Comparison of ENCODE assay signal across 14 mouse cellular contexts in genomic region chr7:92781948-92782347, GRCm38 (mm10). TPM values are rescaled to one million over a fixed set of nuclear protein-coding genes. Genes with fewer than 3 reads are reported as not detected.
A peak's percentile ranks its signal among the peaks of the same experiment; 100 is the strongest.
DNase-seq lines count a peak whose midpoint lies in the region; ATAC-seq and TF ChIP-seq lines count a peak whose summit lies in the region.
"Had no signal": no experiment of that assay in that cellular context is flagged by ENCODE, and none has a peak within 500 bp of the region (broad histone marks: within the 10 kb centered on the region; RNA-seq: fewer than 3 reads in every experiment).

No protein-coding gene starts in this region.

- DNase-seq in embryonic facial prominence, embryonic 10.5 days (ENCODE audit: low spot score), result no peak
- DNase-seq in gastrocnemius, adult 2 months, result no peak
- no peak for DNase-seq in gastrocnemius, postnatal 25 days
- DNase-seq in CH12.LX (ENCODE audit: extremely low read depth), result no peak
- DNase-seq: adrenal gland, adult 8-10 months; adrenal gland, postnatal 10 days; cerebellum, adult 11 months; cerebellum, adult 11-12 months had no signal

- no peaks in the 10 kb centered on the region for H3K79me2 ChIP-seq in CH12.LX (replicated peaks; ENCODE audit: control insufficient read depth, extremely low read depth, insufficient read depth, poor library complexity, severe bottlenecking)

- no peaks in the 10 kb centered on the region for H3K9me3 ChIP-seq in embryonic facial prominence, embryonic 15.5 days (replicated peaks)
- H3K9me3 ChIP-seq in embryonic facial prominence, embryonic 10.5 days, result peaks cover 5% of the 10 kb centered on the region
- H3K9me3 ChIP-seq in CH12.LX (replicated peaks; ENCODE audit: low read length), result no peaks in the 10 kb centered on the region
- H3K9me3 ChIP-seq: G1E had no signal

- TF ChIP-seq RAD21 in CH12.LX (IDR thresholded peaks at IDR 0.05; ENCODE audit: low read depth, low read length), result no peak

- 0 out of 2 replicates have a peak overlapping the region, but pooled peaks have one; percentile 73 for H3K27ac ChIP-seq in embryonic facial prominence, embryonic 15.5 days (replicated peaks)
- no peak overlapping the region for H3K27ac ChIP-seq in embryonic facial prominence, embryonic 10.5 days (replicated peaks)
- H3K27ac ChIP-seq in gastrocnemius, adult 2 months, result peak overlapping the region; percentile 78
- no peak overlapping the region for H3K27ac ChIP-seq in CH12.LX (ENCODE audit: insufficient read depth, low read depth)

- TF ChIP-seq EP300 in CH12.LX (IDR thresholded peaks at IDR 0.05; ENCODE audit: low read length), result peak; percentile 55; the same call in 1 of the 2 replicates

- H3K9ac ChIP-seq in embryonic facial prominence, embryonic 15.5 days, result no peak overlapping the region
- no peak overlapping the region; the same call in 1 of the 2 replicates for H3K9ac ChIP-seq in CH12.LX (ENCODE audit: insufficient read depth, low read depth)

- H3K36me3 ChIP-seq in embryonic facial prominence, embryonic 15.5 days, result no peaks in the 10 kb centered on the region
- no peaks in the 10 kb centered on the region for H3K36me3 ChIP-seq in embryonic facial prominence, embryonic 10.5 days (replicated peaks)
- no peaks in the 10 kb centered on the region for H3K36me3 ChIP-seq in CH12.LX (replicated peaks in 1 of 2; ENCODE audit: control insufficient read depth in 1 of 2, insufficient read depth in 1 of 2, low read length in 1 of 2)
- H3K36me3 ChIP-seq: G1E had no signal

- H3K4me1 ChIP-seq in embryonic facial prominence, embryonic 15.5 days, result peaks cover 33% of the 10 kb centered on the region
- peaks cover 17% of the 10 kb centered on the region for H3K4me1 ChIP-seq in embryonic facial prominence, embryonic 10.5 days
- peaks cover 3 to 20% of the 10 kb centered on the region in 2 experiments; a peak in 3 of 4 replicates for H3K4me1 ChIP-seq in CH12.LX (ENCODE audit: control insufficient read depth in 1 of 2, insufficient read depth in 2 of 2)

- no peak overlapping the region for H3K4me2 ChIP-seq in embryonic facial prominence, embryonic 15.5 days (replicated peaks)
- peak overlapping the region; percentile 62 for H3K4me2 ChIP-seq in CH12.LX (ENCODE audit: insufficient read depth, low read depth, poor library complexity, severe bottlenecking)

- intact Hi-C loops in gastrocnemius, adult 2 months (cut with DNase I), result no loop called here

- TF ChIP-seq POLR2A in CH12.LX (IDR thresholded peaks at IDR 0.05; ENCODE audit: low read depth, low read length), result no peak

- WGBS in embryonic facial prominence, embryonic 15.5 days, result 58% methylated on average over 3 of the region's 3 CpGs
- 93% methylated on average over 3 of the region's 3 CpGs for WGBS in embryonic facial prominence, embryonic 10.5 days

- dilution Hi-C loops in CH12.LX (cut with MboI; ENCODE audit: extremely low pct_ligation_motif_present, extremely low pct_unique_long_range_greater_than_20kb, low sequenced_read_pairs), result no loop called here

- no peak overlapping the region for H3K4me3 ChIP-seq in embryonic facial prominence, embryonic 15.5 days (replicated peaks)
- no peak overlapping the region for H3K4me3 ChIP-seq in embryonic facial prominence, embryonic 10.5 days
- H3K4me3 ChIP-seq in gastrocnemius, adult 2 months, result no peak overlapping the region
- peak overlapping the region in 2 of 3 experiments; percentile 12 to 20 for H3K4me3 ChIP-seq in CH12.LX (replicated peaks in 1 of 3; ENCODE audit: low read depth in 2 of 3, low read length in 2 of 3, poor library complexity in 1 of 3)

- in situ Hi-C loops in CH12.LX (cut with MboI; ENCODE audit: low pct_ligation_motif_present, low pct_unique_long_range_greater_than_20kb, low sequenced_read_pairs), result no loop called here

- no peaks in the 10 kb centered on the region for H3K27me3 ChIP-seq in embryonic facial prominence, embryonic 15.5 days
- no peaks in the 10 kb centered on the region for H3K27me3 ChIP-seq in embryonic facial prominence, embryonic 10.5 days (replicated peaks; ENCODE audit: low read depth, poor library complexity, severe bottlenecking)
- no peaks in the 10 kb centered on the region for H3K27me3 ChIP-seq in CH12.LX (replicated peaks)
- H3K27me3 ChIP-seq: Patski had no signal

- ATAC-seq in embryonic facial prominence, embryonic 15.5 days (ENCODE audit: insufficient number of reproducible peaks, low FRiP score, low TSS enrichment, low read depth), result no peak
- no peak for ATAC-seq in monocyte, adult 5-6 weeks (replicated peaks; ENCODE audit: insufficient number of reproducible peaks, low FRiP score, low TSS enrichment, poor library complexity, severe bottlenecking)
- ATAC-seq: activated CD4-positive, CD25-positive, alpha-beta regulatory T cell, adult 4 months; CD4-positive, CD25-positive, alpha-beta regulatory T cell, adult 4 months; Patski had no signal

- TF ChIP-seq CTCF in gastrocnemius, adult 2 months (IDR thresholded peaks at IDR 0.05), result no peak
- no peak for TF ChIP-seq CTCF in CH12.LX (conservative IDR thresholded peaks at IDR 0.05 in 1 of 2, IDR thresholded peaks at IDR 0.05 in 1 of 2; ENCODE audit: low read depth in 2 of 2, low read length in 2 of 2)

TF ChIP-seq in CH12.LX, 34 proteins besides CTCF, POLR2A, EP300 and RAD21:
- TF ChIP-seq MEF2A (IDR thresholded peaks at IDR 0.05; ENCODE audit: borderline replicate concordance, low read depth, low read length), result peak; percentile 64
- TF ChIP-seq USF1 (IDR thresholded peaks at IDR 0.05; ENCODE audit: low read depth, low read length), result no peak
- peak; percentile 86 for TF ChIP-seq IRF4 (IDR thresholded peaks at IDR 0.05; ENCODE audit: low read depth, low read length)
- no peak for TF ChIP-seq MAZ (IDR thresholded peaks at IDR 0.05; ENCODE audit: low read depth, low read length)
- TF ChIP-seq JUN (IDR thresholded peaks at IDR 0.05; ENCODE audit: insufficient read depth, low read depth, low read length), result peak; percentile 97
- TF ChIP-seq ETS1 (conservative IDR thresholded peaks at IDR 0.05; ENCODE audit: low read depth, low read length), result peak; percentile 63
- peak; percentile 95 for TF ChIP-seq JUND (conservative IDR thresholded peaks at IDR 0.05; ENCODE audit: low read depth, low read length)

RNA-seq across cellular contexts. Expression of gene Rab30, which starts 40.5 kb away (rescaled TPM):
- polyA plus RNA-seq in embryonic facial prominence, embryonic 15.5 days (2015; fragmentation: Nextera tagmentation; extraction: Ambion mirVana), result 21.4 and 21.8 TPM in 2 replicates
- polyA plus RNA-seq in embryonic facial prominence, embryonic 10.5 days (2016; fragmentation: Nextera tagmentation; extraction: Ambion mirVana), result 9.1 and 12.3 TPM in 2 replicates
- 1 to 10 TPM; 6.5 to 7.7 TPM for total RNA-seq in gastrocnemius, adult 2 months (2021)
- total RNA-seq in gastrocnemius, postnatal 25 days (2021), result 10 to 100 TPM in 1 of 2 experiments, 1 to 10 TPM in 1; 6.7 to 12.7 TPM
- total RNA-seq in CH12.LX (2012; rRNA removed), result 39.1 and 48.5 TPM in 2 replicates
- 99.7 and 105 TPM in 2 replicates for total RNA-seq in CH12.LX (2014; rRNA removed)
- 66.2 and 68.5 TPM in 2 replicates for polyA plus RNA-seq in CH12.LX (2012; ENCODE audit: insufficient read length, low read depth)
- total RNA-seq in monocyte, adult 5-6 weeks (2017), result 4.2 to 8.3 TPM (median 8.1 TPM) in 3 replicates

Comparison
In these comparisons a context has a peak if more than half of its experiments do, and no peak if none do; other contexts are left out.
1. H3K27ac ChIP-seq: peak in embryonic facial prominence, embryonic 15.5 days (single experiment) and gastrocnemius, adult 2 months (single experiment); none in embryonic facial prominence, embryonic 10.5 days (single experiment) and CH12.LX (single experiment).
2. H3K4me3 ChIP-seq: peak in CH12.LX (2 of 3); none in embryonic facial prominence, embryonic 15.5 days (single experiment), embryonic facial prominence, embryonic 10.5 days (single experiment) and gastrocnemius, adult 2 months (single experiment).